Mouse (Mus musculus) stomach, embryonic 16.5 days (tissue): ENCODE measurements at regions not wholly inside any gene's neighbourhood (a gene's known extent, or its start where the extent isn't known, plus 50 kb on each side); places are given as distances from the start of the nearest gene placed in this dataset.

Experiments used
- ATAC-seq: fragments of 200-750 bp; cut with Nextera tagmentation; 2 replicates; pipeline ENCODE4 v1.8.0; 2017; ENCODE audit warnings: moderate number of reproducible peaks, moderate TSS enrichment; ENCODE audit not compliant: insufficient read depth, low FRiP score
- H3K27ac ChIP-seq: fragments of 300-500 bp; sonication (generic); 2 replicates; pipeline ENCODE4 v1.5.1; 2014; ENCODE audit warnings: low read length
- H3K27me3 ChIP-seq: fragments of 300-500 bp; sonication (generic); 2 replicates; pipeline ENCODE4 v1.6.1; 2014; ENCODE audit warnings: low read length, control low read depth, mixed read lengths; ENCODE audit not compliant: control insufficient read depth, insufficient read depth
- H3K36me3 ChIP-seq: fragments of 300-500 bp; sonication (generic); 2 replicates; pipeline ENCODE4 v1.6.1; 2014; ENCODE audit warnings: low read length; ENCODE audit not compliant: control insufficient read depth, insufficient read depth
- H3K4me1 ChIP-seq: fragments of 300-500 bp; sonication (generic); 2 replicates; pipeline ENCODE4 v1.6.1; 2014; ENCODE audit warnings: low read length, control low read depth, mixed read lengths; ENCODE audit not compliant: control insufficient read depth, insufficient read depth
- H3K4me2 ChIP-seq: fragments of 300-500 bp; sonication (generic); 2 replicates; pipeline ENCODE4 v1.6.1; 2014; ENCODE audit warnings: low read depth, low read length, mixed read lengths
- H3K4me3 ChIP-seq: fragments of 300-500 bp; sonication (generic); replicated peaks from 2 replicates; pipeline ENCODE4 v1.5.1; 2014; ENCODE audit warnings: mild to moderate bottlenecking, low read length
- H3K9ac ChIP-seq: fragments of 300-500 bp; sonication (generic); 2 replicates; pipeline ENCODE4 v1.6.1; 2014; ENCODE audit warnings: low read length
- H3K9me3 ChIP-seq: fragments of 300-500 bp; sonication (generic); replicated peaks from 2 replicates; pipeline ENCODE4 v1.6.1; 2016; ENCODE audit warnings: low read length, control low read depth; ENCODE audit not compliant: control insufficient read depth
- WGBS: fragments of 180-500 bp; shearing (Covaris S2); extraction: QIAGEN DNeasy Blood & Tissue Kit; methylation state at CpG from one replicate; pipeline ENCODE4 v1.1.7; 2014; 5-methylcytosine and 5-hydroxymethylcytosine counted together

GRCm38 (mm10) chr1:61559514-61559913, 79.1 kb upstream of the Pard3b start:
- no peaks in the 10 kb centered on the region for H3K36me3 ChIP-seq
- ATAC-seq = no peak
- no peaks in the 10 kb centered on the region for H3K9me3 ChIP-seq
- H3K9ac ChIP-seq = no peak overlapping the region
- H3K4me1 ChIP-seq = no peaks in the 10 kb centered on the region
- H3K27ac ChIP-seq = no peak overlapping the region
- 85% methylated on average over 2 of the region's 2 CpGs for WGBS
- no peaks in the 10 kb centered on the region for H3K27me3 ChIP-seq
- H3K4me2 ChIP-seq = no peak overlapping the region
- no peak overlapping the region for H3K4me3 ChIP-seq

DNA sequence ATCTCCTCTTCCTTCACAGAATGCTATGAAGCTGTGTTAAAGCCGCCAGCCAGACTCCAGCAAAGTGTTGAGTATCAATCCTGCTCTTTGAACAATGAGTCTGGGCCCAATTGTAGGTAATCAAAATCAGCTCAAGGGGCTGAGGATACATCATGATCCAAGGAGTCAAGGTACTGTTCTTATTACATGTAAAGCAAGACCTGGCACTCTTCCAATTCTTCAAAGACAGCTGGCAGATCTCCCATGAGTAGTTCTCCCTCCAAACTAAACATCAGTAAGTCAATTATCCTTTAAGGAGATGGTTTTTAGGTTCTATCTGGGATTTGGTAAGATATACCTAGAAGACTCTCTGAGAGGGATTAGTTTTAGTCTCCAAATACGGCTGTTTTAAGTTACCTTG, 76.5 kb upstream of the Pard3b start:
- H3K4me2 ChIP-seq = no peak overlapping the region
- no peaks in the 10 kb centered on the region for H3K36me3 ChIP-seq
- no peaks in the 10 kb centered on the region for H3K4me1 ChIP-seq
- no peak overlapping the region for H3K27ac ChIP-seq
- ATAC-seq = no peak
- no peaks in the 10 kb centered on the region for H3K9me3 ChIP-seq
- H3K9ac ChIP-seq = no peak overlapping the region
- no peak overlapping the region for H3K4me3 ChIP-seq
- WGBS = 66% methylated on average over 2 of the region's 2 CpGs
- no peaks in the 10 kb centered on the region for H3K27me3 ChIP-seq

DNA sequence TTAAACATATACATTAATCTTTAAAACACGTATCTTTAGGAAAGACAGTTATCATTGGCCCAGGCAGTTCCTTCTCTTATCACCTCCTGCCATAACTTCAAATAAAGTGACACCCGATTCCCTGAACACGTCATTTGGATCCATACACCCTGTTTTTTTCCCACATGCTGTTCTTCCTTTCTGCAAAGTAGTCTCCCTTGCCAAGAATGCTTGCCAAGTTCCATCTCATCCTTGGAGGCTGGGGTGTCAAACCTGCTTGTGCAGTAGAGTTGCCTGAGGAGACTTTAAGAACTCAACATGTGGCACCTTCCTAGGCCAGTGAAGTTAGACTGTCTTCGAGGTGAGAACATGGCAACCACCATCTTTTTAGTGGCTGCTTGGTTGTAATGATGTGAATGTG, 73.2 kb upstream of the Pard3b start:
- no peak overlapping the region for H3K9ac ChIP-seq
- ATAC-seq = no peak
- 72% methylated on average over 4 of the region's 4 CpGs for WGBS

DNA sequence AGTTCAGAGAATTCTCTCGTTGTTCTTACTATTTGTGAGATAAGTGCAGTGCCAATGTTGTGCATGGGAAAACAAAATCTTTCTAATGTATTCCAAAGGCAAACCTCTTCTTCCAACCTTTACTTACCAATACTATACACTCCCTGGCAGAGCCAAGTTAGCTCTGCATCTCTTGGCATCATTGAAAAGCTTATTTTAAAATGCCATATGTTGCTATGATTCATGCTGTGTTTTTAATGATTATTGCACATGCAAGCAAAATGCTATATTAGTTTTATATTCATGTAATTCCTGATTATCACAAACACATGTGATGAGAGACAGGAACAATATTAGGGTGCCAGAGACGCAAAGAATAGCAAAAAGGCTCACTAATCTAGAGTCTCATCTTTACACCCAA, 64.3 kb upstream of the Pard3b start:
- no peak for ATAC-seq
- H3K9ac ChIP-seq = no peak overlapping the region
- H3K36me3 ChIP-seq = no peaks in the 10 kb centered on the region
- no peaks in the 10 kb centered on the region for H3K27me3 ChIP-seq
- no peak overlapping the region for H3K4me3 ChIP-seq
- 84% methylated on average over 2 of the region's 2 CpGs for WGBS
- H3K9me3 ChIP-seq = no peaks in the 10 kb centered on the region
- no peaks in the 10 kb centered on the region for H3K4me1 ChIP-seq
- H3K4me2 ChIP-seq = no peak overlapping the region
- H3K27ac ChIP-seq = no peak overlapping the region

More for the DNA sequence above, 73.2 kb upstream of the Pard3b start:
- Histone ChIP-seq H3K27ac (no peak overlapping the region), H3K27me3 (no peaks in the 10 kb centered on the region), H3K4me1 (no peaks in the 10 kb centered on the region), H3K4me3 (no peak overlapping the region), H3K36me3 (no peaks in the 10 kb centered on the region), H3K4me2 (no peak overlapping the region), H3K9me3 (no peaks in the 10 kb centered on the region)

GRCm38 (mm10) chr1:61576758-61577157, 61.9 kb upstream of the Pard3b start:
- no peaks in the 10 kb centered on the region for H3K36me3 ChIP-seq
- H3K4me2 ChIP-seq = no peak overlapping the region
- H3K27me3 ChIP-seq = no peaks in the 10 kb centered on the region
- no peaks in the 10 kb centered on the region for H3K9me3 ChIP-seq
- H3K4me1 ChIP-seq = no peaks in the 10 kb centered on the region
- WGBS = 91% methylated on average over 4 of the region's 4 CpGs
- no peak overlapping the region for H3K9ac ChIP-seq
- no peak overlapping the region for H3K27ac ChIP-seq
- no peak for ATAC-seq
- H3K4me3 ChIP-seq = no peak overlapping the region

DNA sequence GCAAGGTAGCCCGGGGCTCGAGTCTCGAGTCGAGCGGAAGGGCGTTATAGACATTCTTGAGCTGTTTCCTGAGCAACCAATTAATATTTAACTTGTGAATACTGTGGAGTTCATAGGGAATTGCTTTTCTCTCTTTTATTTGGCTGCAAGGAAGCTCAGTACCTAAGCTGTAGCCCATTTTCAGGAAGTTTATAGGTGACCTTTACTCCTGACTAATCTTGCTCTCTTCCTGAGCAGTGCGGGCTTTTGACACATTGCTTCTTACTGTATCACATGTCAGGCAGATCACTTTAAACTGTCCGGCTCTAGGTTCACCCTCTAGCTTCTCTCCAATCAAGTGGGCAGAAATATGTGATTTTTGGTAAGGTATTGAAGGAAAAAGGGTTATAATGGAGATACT, 51.4 kb upstream of the Pard3b start:
- WGBS = 71% methylated on average over 8 of the region's 8 CpGs
- no peak for ATAC-seq
- H3K9me3 ChIP-seq = no peaks in the 10 kb centered on the region

More for the DNA sequence above, 51.4 kb upstream of the Pard3b start:
- Histone ChIP-seq H3K4me1 (no peaks in the 10 kb centered on the region), H3K27me3 (no peaks in the 10 kb centered on the region), H3K27ac (no peak overlapping the region), H3K9ac (no peak overlapping the region), H3K4me2 (no peak overlapping the region), H3K36me3 (no peaks in the 10 kb centered on the region), H3K4me3 (no peak overlapping the region)
